Mouse (Mus musculus): ENCODE measurements around the gene Nrn1l. TPM values are rescaled to one million over a fixed set of nuclear protein-coding genes. Genes with fewer than 3 reads are reported as not detected.

Gene Nrn1l
- polyA plus RNA-seq, 1 experiment, result 0.27 TPM

- Histone ChIP-seq H3K36me3 (ENCODE audit: control insufficient read depth) (peaks cover 25% of the 10 kb centered on the region), H3K4me1 (ENCODE audit: control insufficient read depth) (peaks cover 65% of the 10 kb centered on the region)
These were observed 37.9 kb upstream of the Nrn1l start for GRCm38 (mm10) chr8:105855248-105856167.

DNA sequence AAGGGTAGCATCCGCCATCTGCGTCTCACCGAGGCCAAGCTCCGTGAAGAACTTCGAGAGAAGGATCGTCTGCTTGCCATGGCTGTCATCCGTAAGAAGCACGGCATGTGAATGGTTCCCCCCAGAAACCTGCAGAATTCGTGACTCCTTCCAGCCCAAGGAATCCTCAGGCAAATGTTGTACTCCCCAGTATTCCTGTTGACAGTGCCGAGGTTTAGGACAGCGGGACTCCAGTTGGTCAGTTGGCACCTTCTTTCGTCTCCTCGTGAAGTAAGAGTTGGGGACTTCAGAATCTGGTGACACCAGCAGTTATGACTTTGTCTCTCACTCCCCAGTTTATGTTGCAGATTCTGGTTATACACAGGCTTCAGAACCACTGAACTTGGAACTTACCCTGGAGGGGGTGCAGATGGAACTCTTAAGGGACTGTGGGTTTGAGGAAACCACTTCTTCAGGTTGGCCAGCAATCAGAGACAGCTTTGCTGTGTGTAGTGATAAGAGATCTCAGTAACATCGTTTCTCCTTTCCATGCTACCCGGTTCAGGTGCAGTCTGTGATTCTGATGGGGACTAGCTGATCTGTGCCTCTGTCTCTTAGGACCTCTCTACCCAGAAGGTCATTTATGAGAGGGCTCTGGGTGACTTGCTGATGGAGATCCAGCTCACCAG is 37.1 kb upstream of the Nrn1l start:
- Histone ChIP-seq H3K27me3 (ENCODE audit: control insufficient read depth) (no peaks in the 10 kb centered on the region), H3K36me3 (ENCODE audit: control insufficient read depth) (peaks cover 23% of the 10 kb centered on the region), H3K4me1 (ENCODE audit: control insufficient read depth) (peaks cover 68% of the 10 kb centered on the region), H3K9me3 (ENCODE audit: control insufficient read depth, low read length) (no peaks in the 10 kb centered on the region), H3K4me3 (replicated peaks) (peak overlapping the region; percentile 90)
- no peak for TF ChIP-seq TAL1 (IDR thresholded peaks at IDR 0.05; ENCODE audit: low read length)
- TF ChIP-seq GATA1 (IDR thresholded peaks at IDR 0.05; ENCODE audit: low read length), result no peak

More at GRCm38 (mm10) chr8:105855248-105856167, 37.9 kb upstream of the Nrn1l start:
- peak overlapping the region; percentile 90 for H3K4me3 ChIP-seq (replicated peaks)
- TF ChIP-seq GATA1 (IDR thresholded peaks at IDR 0.05; ENCODE audit: low read length) (no peak), TAL1 (IDR thresholded peaks at IDR 0.05; ENCODE audit: low read length) (no peak)
- H3K27me3 ChIP-seq (ENCODE audit: control insufficient read depth), result no peaks in the 10 kb centered on the region
- no peaks in the 10 kb centered on the region for H3K9me3 ChIP-seq (ENCODE audit: control insufficient read depth, low read length)

- H3K4me3 ChIP-seq (replicated peaks), result peak overlapping the region; percentile 13
- H3K4me1 ChIP-seq (ENCODE audit: control insufficient read depth), result peaks cover 80% of the 10 kb centered on the region
- no peaks in the 10 kb centered on the region for H3K27me3 ChIP-seq (ENCODE audit: control insufficient read depth)
- H3K36me3 ChIP-seq (ENCODE audit: control insufficient read depth), result peaks cover 34% of the 10 kb centered on the region
- no peaks in the 10 kb centered on the region for H3K9me3 ChIP-seq (ENCODE audit: control insufficient read depth, low read length)
- TF ChIP-seq TAL1 (IDR thresholded peaks at IDR 0.05; ENCODE audit: low read length), result no peak
- no peak for TF ChIP-seq GATA1 (IDR thresholded peaks at IDR 0.05; ENCODE audit: low read length)
These were observed 34.9 kb upstream of the Nrn1l start for GRCm38 (mm10) chr8:105858495-105858894.

- Histone ChIP-seq H3K36me3 (ENCODE audit: control insufficient read depth) (peaks cover 43% of the 10 kb centered on the region), H3K9me3 (ENCODE audit: control insufficient read depth, low read length) (no peaks in the 10 kb centered on the region), H3K4me3 (replicated peaks) (peak overlapping the region; percentile 78), H3K4me1 (ENCODE audit: control insufficient read depth) (peaks cover 87% of the 10 kb centered on the region), H3K27me3 (ENCODE audit: control insufficient read depth) (no peaks in the 10 kb centered on the region)
- TF ChIP-seq GATA1 (IDR thresholded peaks at IDR 0.05; ENCODE audit: low read length) (peak; percentile 43; the same call in 1 of the 2 replicates), TAL1 (IDR thresholded peaks at IDR 0.05; ENCODE audit: low read length) (peak; percentile 66)
These were observed 34.1 kb upstream of the Nrn1l start for GRCm38 (mm10) chr8:105859314-105859713.

GRCm38 (mm10) chr8:105860143-105860981 is 33.0 kb upstream of the Nrn1l start, which contains the start of gene Nutf2:
Nutf2 (plus strand) TSS chr8:105860580.
- H3K27me3 ChIP-seq (ENCODE audit: control insufficient read depth), result no peaks in the 10 kb centered on the region
- TF ChIP-seq GATA1 (IDR thresholded peaks at IDR 0.05; ENCODE audit: low read length) (no peak), TAL1 (IDR thresholded peaks at IDR 0.05; ENCODE audit: low read length) (no peak)
- no peaks in the 10 kb centered on the region for H3K9me3 ChIP-seq (ENCODE audit: control insufficient read depth, low read length)
- peaks cover 51% of the 10 kb centered on the region for H3K36me3 ChIP-seq (ENCODE audit: control insufficient read depth)
- H3K4me3 ChIP-seq (replicated peaks), result peak within 1 kb of the TSS; percentile 78
- H3K4me1 ChIP-seq (ENCODE audit: control insufficient read depth), result peaks cover 90% of the 10 kb centered on the region

- Histone ChIP-seq H3K9me3 (ENCODE audit: control insufficient read depth, low read length) (no peaks in the 10 kb centered on the region), H3K27me3 (ENCODE audit: control insufficient read depth) (no peaks in the 10 kb centered on the region), H3K4me1 (ENCODE audit: control insufficient read depth) (peaks cover 90% of the 10 kb centered on the region), H3K4me3 (replicated peaks) (peak overlapping the region; percentile 78), H3K36me3 (ENCODE audit: control insufficient read depth) (peaks cover 62% of the 10 kb centered on the region)
- TF ChIP-seq GATA1 (IDR thresholded peaks at IDR 0.05; ENCODE audit: low read length), result no peak
- TF ChIP-seq TAL1 (IDR thresholded peaks at IDR 0.05; ENCODE audit: low read length), result no peak
These were observed 31.4 kb upstream of the Nrn1l start for GRCm38 (mm10) chr8:105861951-105862350.

- Histone ChIP-seq H3K4me1 (ENCODE audit: control insufficient read depth) (peaks cover 73% of the 10 kb centered on the region), H3K4me3 (replicated peaks) (no peak overlapping the region), H3K9me3 (ENCODE audit: control insufficient read depth, low read length) (no peaks in the 10 kb centered on the region), H3K36me3 (ENCODE audit: control insufficient read depth) (peaks cover 87% of the 10 kb centered on the region), H3K27me3 (ENCODE audit: control insufficient read depth) (no peaks in the 10 kb centered on the region)
- TF ChIP-seq TAL1 (IDR thresholded peaks at IDR 0.05; ENCODE audit: low read length) (peak; percentile 37; the same call in 1 of the 3 replicates), GATA1 (IDR thresholded peaks at IDR 0.05; ENCODE audit: low read length) (no peak)
These were observed 26.9 kb upstream of the Nrn1l start for GRCm38 (mm10) chr8:105866364-105867029.

DNA sequence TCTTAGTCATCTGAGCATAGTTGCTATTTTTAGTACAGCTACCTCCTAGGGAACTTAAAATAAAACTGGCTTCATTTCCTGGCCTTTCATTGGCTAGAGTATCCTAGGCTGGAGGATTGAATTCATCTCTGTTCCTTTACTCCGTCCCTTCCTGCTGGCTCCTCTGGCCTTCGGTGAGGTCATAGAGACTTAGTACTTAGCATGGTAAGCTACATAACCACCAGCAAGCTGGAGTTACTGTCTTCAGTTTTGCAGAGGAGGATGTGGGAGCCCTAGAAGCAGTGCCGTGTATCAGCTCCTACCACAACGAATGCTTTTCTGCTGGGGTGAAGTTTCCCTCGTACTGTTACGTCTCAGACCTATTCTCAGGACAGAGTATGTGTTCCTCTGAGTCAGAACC is 19.1 kb upstream of the Nrn1l start:
- no peak for TF ChIP-seq GATA1 (IDR thresholded peaks at IDR 0.05; ENCODE audit: low read length)
- TF ChIP-seq TAL1 (IDR thresholded peaks at IDR 0.05; ENCODE audit: low read length), result no peak
- Histone ChIP-seq H3K27me3 (ENCODE audit: control insufficient read depth) (no peaks in the 10 kb centered on the region), H3K9me3 (ENCODE audit: control insufficient read depth, low read length) (no peaks in the 10 kb centered on the region), H3K36me3 (ENCODE audit: control insufficient read depth) (peaks cover 94% of the 10 kb centered on the region), H3K4me3 (replicated peaks) (no peak overlapping the region), H3K4me1 (ENCODE audit: control insufficient read depth) (peaks cover 20% of the 10 kb centered on the region)

Data from erythroblast, embryonic 14.5 days (primary cell).